Mouse (Mus musculus) small intestine, adult 2 months (tissue): ENCODE data around the gene Mndal.
"Not testable (repeated sequence)": the region's sequence is repeated elsewhere in the genome, so short reads cannot be mapped to it uniquely, and the experiment has no call there.

ENCODE experiments used
- CTCF ChIP-seq: fragments of 200-500 bp; IDR thresholded peaks from 2 replicates; pipeline ENCODE4 v1.5.1; 2012; ENCODE audit warnings: low read depth, mild to moderate bottlenecking, control low read depth, inconsistent platforms, low read length, moderate library complexity, mixed read lengths; ENCODE audit not compliant: insufficient replicate concordance, insufficient read length; ENCODE audit errors: extremely low read depth
- POLR2A ChIP-seq: fragments of 200-500 bp; IDR thresholded peaks from 2 replicates; pipeline ENCODE4 v1.6.1; 2012; ENCODE audit warnings: low read depth, mild to moderate bottlenecking, control low read depth, inconsistent platforms, low read length, moderate library complexity

GRCm38 (mm10) chr1:173853711-173854110 is 88.6 kb downstream of the Mndal start:
- TF ChIP-seq POLR2A, CTCF: not testable (repeated sequence)
